Mouse (Mus musculus) gastrocnemius, postnatal 25 days (tissue): ENCODE data around the gene Cpped1. TPM values are rescaled to one million over a fixed set of nuclear protein-coding genes. Genes with fewer than 3 reads are reported as not detected.

ENCODE experiments used
- DNase-seq: peaks from one replicate; pipeline ENCODE4 v3.0.0; 2022
- total RNA-seq, 2 experiments: library from RNA; stranded (reverse); gene quantifications; 1 replicate in 1 of 2; 2 replicates in 1 of 2; pipeline ENCODE4 v1.2.3; 2021

Gene Cpped1
- total RNA-seq, 2 experiments from 2014 or later: 29.5 to 33.1 TPM

GRCm38 (mm10) chr16:11757951-11758350, 151.3 kb downstream of the Cpped1 start:
- DNase-seq: no peak

GRCm38 (mm10) chr16:11757471-11757870, 151.8 kb downstream of the Cpped1 start:
- no peak for DNase-seq

GRCm38 (mm10) chr16:11756598-11757245, 152.5 kb downstream of the Cpped1 start:
- no peak for DNase-seq

- no peak for DNase-seq
Measured at GRCm38 (mm10) chr16:11755281-11756066, 153.8 kb downstream of the Cpped1 start.

GRCm38 (mm10) chr16:11754136-11754535, 155.1 kb downstream of the Cpped1 start:
- no peak for DNase-seq

Other genes with a start within 250 kb of the Cpped1 start
- not detected for gene Shisa9, start 74.7 kb upstream of the Cpped1 start, total RNA-seq